Mouse (Mus musculus) effector memory CD4-positive, alpha-beta T cell, adult 5 months (primary cell): Measurements from ENCODE around the gene Atp6ap1. TPM values are rescaled to one million over a fixed set of nuclear protein-coding genes. Genes with fewer than 3 reads are reported as not detected.

Source experiments
- polyA plus RNA-seq: library from polyadenylated mRNA; unstranded; fragments of 100-300 nt; shearing (Covaris generic); gene quantifications from one replicate; pipeline ENCODE4 v1.2.1, GENCODE M21; 2017

Gene Atp6ap1
- polyA plus RNA-seq = 164 TPM

DNA sequence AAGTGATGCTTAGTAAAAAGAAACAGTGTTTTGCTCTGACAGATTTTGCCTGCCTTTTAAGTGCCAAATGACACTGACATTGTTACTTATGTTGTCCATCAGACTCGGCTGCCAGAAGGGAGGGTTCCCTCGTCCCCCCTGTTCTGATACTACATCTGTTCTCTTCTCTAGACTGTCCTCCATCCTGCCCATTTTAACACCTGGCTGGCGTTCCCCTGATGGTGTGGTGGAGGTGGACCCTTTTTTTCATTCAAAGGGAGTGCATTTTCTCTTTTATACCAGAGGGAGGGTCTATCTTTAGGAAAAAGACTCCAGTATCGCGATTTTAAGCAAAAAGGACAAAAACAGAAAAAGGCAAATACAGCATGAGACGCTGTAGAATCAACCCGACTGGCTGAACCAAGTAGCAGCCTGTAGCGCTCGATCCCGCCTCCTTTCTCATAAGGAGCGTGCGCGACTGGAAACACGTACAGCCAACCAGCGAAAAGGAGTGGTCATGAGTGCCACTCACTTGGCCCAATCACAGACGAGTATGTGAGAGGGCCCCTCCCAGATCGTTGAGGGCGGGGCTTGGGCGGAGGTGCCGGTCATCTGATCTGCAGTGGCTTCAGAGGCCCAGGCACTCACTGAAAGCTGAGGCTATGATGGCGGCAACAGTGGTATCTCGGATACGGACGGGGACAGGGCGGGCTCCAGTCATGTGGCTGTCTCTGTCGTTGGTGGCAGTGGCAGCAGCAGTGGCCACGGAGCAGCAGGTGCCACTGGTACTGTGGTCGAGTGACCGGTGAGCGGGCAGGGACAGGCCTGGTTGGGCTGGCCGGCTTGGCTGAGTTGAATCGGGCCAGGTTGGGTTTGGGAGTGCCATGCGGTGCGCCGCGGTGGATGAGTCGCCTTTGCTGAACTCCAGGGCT lies at the start of gene Atp6ap1:
Atp6ap1 (plus strand) TSS at position 560 of the 911 bp plus-strand sequence.

DNA sequence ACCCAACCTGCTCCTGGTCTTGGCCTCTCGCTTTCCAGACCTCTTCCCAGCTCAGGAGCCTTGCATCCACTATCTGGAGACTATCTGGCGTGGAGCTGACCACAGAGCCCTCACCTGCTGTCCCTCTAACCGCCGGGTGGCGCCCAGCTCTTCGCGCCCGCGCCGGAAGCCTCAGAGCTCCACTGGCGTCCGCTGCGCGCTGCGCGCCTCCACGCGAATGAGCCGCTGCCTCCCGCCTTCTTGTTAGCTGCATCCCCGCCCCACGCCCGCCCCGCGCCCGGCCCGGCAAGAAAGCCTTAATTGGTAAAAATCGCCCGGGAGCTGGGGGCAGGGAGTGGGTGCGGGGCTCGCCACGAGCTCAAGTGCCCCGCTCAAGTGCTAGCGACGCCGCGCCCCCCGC lies 47.3 kb upstream of the Atp6ap1 start, which contains the start of gene Flna:
Flna (minus strand) TSS at position 206 of the 400 bp plus-strand sequence.

DNA sequence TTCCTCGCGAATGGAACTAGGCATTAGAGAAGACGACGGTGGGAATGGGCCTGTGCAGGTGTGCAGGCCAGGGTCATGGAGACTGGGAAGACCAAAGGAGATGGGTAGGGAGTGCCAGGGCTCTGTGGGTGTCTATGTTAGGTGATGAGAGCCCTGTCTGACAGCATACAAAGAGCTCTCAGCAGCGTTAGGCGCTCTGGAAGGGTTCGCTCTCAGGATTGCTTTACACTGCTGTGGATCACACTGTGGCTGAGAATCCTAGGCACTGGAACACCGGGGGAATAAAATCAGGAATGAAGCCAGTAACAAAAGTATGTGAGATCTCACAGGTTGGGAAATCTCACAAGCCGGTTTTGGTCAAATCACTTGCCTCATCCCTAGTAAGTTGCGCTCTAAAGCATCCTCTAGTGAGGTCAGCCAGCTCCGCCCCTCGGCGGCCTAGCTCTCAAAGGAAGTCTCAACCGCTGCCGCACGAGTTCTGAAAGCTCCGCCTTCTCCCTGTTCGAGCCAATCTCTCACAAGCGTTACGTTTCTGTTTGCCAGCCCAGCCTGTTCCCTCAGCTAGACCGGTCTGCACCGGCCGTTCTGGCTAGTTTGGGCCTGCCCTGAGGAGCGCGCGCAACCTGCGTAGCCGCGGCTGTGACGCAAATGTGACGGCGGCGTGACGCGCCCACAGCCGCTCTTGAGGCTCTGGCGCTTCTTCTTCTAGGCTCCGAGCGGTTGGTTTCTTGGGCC lies 42.6 kb upstream of the Atp6ap1 start, which contains the start of gene Emd:
Emd (plus strand) TSS at position 535 of the 735 bp plus-strand sequence.

DNA sequence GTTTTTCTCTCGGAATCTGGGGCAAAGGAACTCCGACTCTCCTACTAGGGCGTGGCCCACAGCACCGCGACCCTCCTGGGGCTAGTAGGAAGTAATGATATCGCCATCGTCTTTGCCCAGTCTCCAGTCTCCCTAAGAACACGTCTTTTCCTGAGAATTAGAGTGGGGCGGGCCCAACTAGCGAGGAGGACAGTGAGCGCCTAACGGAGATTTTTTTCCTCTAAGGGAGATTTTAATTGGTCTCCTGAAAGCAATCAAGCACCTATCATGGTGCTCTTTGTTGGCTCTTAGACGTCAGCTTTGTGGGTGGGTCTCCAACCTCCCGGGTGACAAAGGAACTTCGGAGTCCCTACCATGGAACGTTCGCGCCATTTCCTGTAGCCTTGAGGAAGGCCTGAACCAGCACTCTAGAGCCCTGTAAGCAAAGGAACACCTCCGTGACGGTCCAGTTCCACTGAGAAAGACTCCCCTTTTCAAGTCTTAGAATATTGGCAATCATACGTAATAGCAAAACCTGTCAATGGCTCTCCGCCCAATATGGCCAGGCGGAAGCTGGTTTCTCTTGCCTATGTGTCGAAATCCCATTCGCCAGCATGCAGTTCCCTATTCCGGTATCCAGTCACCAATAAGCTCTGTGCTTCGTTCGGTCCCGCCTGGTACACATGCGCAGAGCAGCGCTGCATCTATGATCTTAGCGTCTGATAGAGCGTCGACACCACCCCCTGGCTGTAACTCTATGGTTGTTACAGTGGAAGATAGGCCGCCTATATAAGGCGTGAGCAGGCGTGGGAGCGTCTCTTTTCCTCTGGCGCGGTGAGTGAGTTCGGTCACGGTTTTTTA lies 26.6 kb upstream of the Atp6ap1 start, which contains the start of gene Rpl10:
Rpl10 (plus strand) TSS at position 751 of the 840 bp plus-strand sequence.

GRCm38 (mm10) chrX:74281732-74282394 lies 15.0 kb upstream of the Atp6ap1 start, which contains the start of the genes Taz and Dnase1l1:
TSS of gene Taz (plus strand) at chrX:74281912.
TSS of gene Dnase1l1 (minus strand) at chrX:74282337.

GRCm38 (mm10) chrX:74304867-74305700 lies 8.2 kb downstream of the Atp6ap1 start, which contains the start of gene Gdi1:
TSS of gene Gdi1 (plus strand) at chrX:74304998.

DNA sequence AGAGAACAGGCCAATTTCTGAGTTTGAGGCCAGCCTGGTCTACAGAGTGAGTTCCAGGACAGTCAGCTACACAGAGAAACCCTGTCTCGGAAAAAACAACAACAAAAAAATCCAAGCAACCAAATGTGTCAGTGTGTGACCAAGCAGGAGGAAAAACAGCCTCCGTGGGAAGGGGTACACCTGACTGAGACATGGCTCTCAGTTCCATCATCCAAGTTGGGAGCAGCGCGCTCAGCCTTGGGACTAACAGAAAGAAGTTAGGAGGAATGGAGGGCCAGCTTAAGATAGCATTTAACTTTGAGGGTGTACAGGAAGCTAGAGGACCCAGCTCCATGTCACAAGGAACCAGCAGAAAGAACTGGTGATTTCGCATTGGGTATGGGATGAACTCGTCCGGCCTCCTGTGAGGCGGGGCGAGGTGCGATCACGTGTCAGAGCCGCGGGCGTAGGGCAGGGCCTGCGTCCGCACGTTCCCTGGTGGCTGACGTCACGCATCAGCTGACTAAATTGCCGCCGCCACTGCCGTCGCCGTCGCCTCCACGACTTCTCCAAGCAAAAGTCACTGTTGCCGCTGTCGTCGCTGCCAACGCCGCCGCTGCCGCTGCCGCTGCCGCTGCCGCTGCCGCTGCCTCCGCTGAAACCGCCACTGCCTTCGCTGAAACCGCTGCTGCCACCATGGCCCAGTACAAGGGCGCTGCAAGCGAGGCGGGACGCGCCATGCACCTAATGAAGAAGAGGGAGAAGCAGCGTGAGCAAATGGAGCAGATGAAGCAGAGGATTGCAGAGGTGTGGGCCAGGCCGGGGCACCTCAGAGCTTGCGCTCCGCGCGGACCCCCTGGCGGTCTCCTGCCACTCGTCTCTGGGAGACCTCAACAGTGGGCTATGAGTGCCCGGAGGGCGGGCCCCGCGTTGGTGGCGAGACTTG lies 15.9 kb downstream of the Atp6ap1 start, which contains the start of gene Fam50a:
Fam50a (plus strand) TSS at position 494 of the 925 bp plus-strand sequence.

GRCm38 (mm10) chrX:74328725-74329161 lies 31.8 kb downstream of the Atp6ap1 start, which contains the start of gene Plxna3:
TSS of gene Plxna3 (plus strand) at chrX:74329066.

GRCm38 (mm10) chrX:74353467-74353770 lies 56.5 kb downstream of the Atp6ap1 start, which contains the start of gene Lage3:
TSS of gene Lage3 (minus strand) at chrX:74353618.

Other genes with a start within 250 kb of the Atp6ap1 start
- not detected for gene Opn1mw, start 169.6 kb upstream of the Atp6ap1 start, polyA plus RNA-seq
- gene Mecp2, start 161.7 kb upstream of the Atp6ap1 start, polyA plus RNA-seq = 51.2 TPM
- gene Tex28, start 129.3 kb upstream of the Atp6ap1 start, polyA plus RNA-seq = not detected
- 0.25 TPM for gene Tktl1, start 119.8 kb upstream of the Atp6ap1 start, polyA plus RNA-seq
- 366 TPM for gene Flna, start 47.3 kb upstream of the Atp6ap1 start, polyA plus RNA-seq
- 154 TPM for gene Emd, start 42.4 kb upstream of the Atp6ap1 start, polyA plus RNA-seq
- gene Rpl10, start 26.3 kb upstream of the Atp6ap1 start, polyA plus RNA-seq = 119 TPM
- 104 TPM for gene Taz, start 15.2 kb upstream of the Atp6ap1 start, polyA plus RNA-seq
- 18.4 TPM for gene Dnase1l1, start 14.8 kb upstream of the Atp6ap1 start, polyA plus RNA-seq
- 216 TPM for gene Gdi1, start 7.9 kb downstream of the Atp6ap1 start, polyA plus RNA-seq
- 57.9 TPM for gene Fam50a, start 15.9 kb downstream of the Atp6ap1 start, polyA plus RNA-seq
- gene Plxna3, start 32.0 kb downstream of the Atp6ap1 start, polyA plus RNA-seq = 3.4 TPM
- gene Lage3, start 56.5 kb downstream of the Atp6ap1 start, polyA plus RNA-seq = 16.9 TPM
- 32.9 TPM for gene Ubl4a, start 76.1 kb downstream of the Atp6ap1 start, polyA plus RNA-seq
- gene Slc10a3, start 76.3 kb downstream of the Atp6ap1 start, polyA plus RNA-seq = 28.0 TPM
- gene Fam3a, start 96.2 kb downstream of the Atp6ap1 start, polyA plus RNA-seq = 14.2 TPM
- 39.7 TPM for gene Ikbkg, start 96.2 kb downstream of the Atp6ap1 start, polyA plus RNA-seq
- gene G6pdx, start 132.1 kb downstream of the Atp6ap1 start, polyA plus RNA-seq = 44.5 TPM
- gene Gm6880, start 184.3 kb downstream of the Atp6ap1 start, polyA plus RNA-seq = not detected